ENCODE assay signal across 19 mouse cellular contexts in the genomic region with DNA sequence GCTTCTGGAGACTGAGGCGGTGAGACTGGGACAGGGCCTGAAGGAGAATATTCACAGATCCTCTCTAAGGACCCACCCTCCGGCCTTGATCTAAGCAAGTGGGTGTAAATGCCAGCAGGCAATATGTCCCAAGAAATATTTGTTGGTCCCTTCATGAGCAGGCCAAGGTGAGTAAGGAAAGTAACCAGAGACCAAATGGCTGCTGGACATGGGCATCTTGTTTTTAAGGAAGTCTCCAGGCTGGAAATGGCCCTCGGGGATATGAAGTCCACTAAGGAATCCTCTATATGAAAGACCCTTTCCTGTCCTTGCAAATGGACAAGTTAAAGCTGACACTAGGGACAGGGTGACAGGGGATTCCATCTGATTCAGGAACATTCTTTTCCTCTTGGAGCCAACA. TPM values are rescaled to one million over a fixed set of nuclear protein-coding genes. Genes with fewer than 3 reads are reported as not detected.
"Had no signal": no experiment of that assay in that cellular context is flagged by ENCODE, and none has a peak within 500 bp of the region (broad histone marks: within the 10 kb centered on the region; RNA-seq: fewer than 3 reads in every experiment).

No protein-coding gene starts in this region.

- ATAC-seq: lung, postnatal 0 days had no signal

- H3K27ac ChIP-seq: kidney, postnatal 0 days; liver, embryonic 15.5 days; neural tube, embryonic 13.5 days; stomach, embryonic 15.5 days had no signal

- H3K4me3 ChIP-seq: liver, embryonic 15.5 days; neural tube, embryonic 13.5 days; stomach, embryonic 15.5 days had no signal

- H3K4me2 ChIP-seq: liver, embryonic 11.5 days; liver, embryonic 15.5 days; neural tube, embryonic 13.5 days; stomach, embryonic 15.5 days had no signal

- H3K36me3 ChIP-seq: liver, embryonic 15.5 days; neural tube, embryonic 13.5 days; stomach, embryonic 15.5 days had no signal

- H3K9ac ChIP-seq: liver, embryonic 15.5 days; neural tube, embryonic 13.5 days; stomach, embryonic 15.5 days had no signal

- H3K9me3 ChIP-seq: liver, embryonic 15.5 days; neural tube, embryonic 13.5 days; stomach, embryonic 15.5 days had no signal

- DNase-seq: kidney, adult 9 months; kidney, postnatal 36 days; layer of hippocampus, adult 9-11 months; layer of hippocampus, postnatal 36 days; lung, adult 2 months; lung, postnatal 36 days; retina, postnatal 1 day; thymus, adult 2 months; thymus, postnatal 25 days had no signal

RNA-seq across cellular contexts. Expression of a gene that starts 20.5 kb away (rescaled TPM):
- total RNA-seq: megakaryocyte progenitor cell, adult 5-6 weeks had no signal
- polyA plus RNA-seq: kidney, postnatal 0 days; liver, embryonic 11.5 days; liver, embryonic 15.5 days; lung, adult 2 months; lung, postnatal 0 days; neural tube, embryonic 13.5 days; spleen, adult 2 months; testis, adult 2 months; thymus, adult 2 months; urinary bladder, adult 2 months had no signal
